Mouse (Mus musculus) cerebellum, postnatal 14 days (tissue): ENCODE results near the gene Fas.

Experiments
- DNase-seq, 2 experiments: peaks; one replicate each; pipeline ENCODE4 v3.0.0; 2021; ENCODE audit warnings: mixed read lengths in 2 of 2

Gene Fas

DNA sequence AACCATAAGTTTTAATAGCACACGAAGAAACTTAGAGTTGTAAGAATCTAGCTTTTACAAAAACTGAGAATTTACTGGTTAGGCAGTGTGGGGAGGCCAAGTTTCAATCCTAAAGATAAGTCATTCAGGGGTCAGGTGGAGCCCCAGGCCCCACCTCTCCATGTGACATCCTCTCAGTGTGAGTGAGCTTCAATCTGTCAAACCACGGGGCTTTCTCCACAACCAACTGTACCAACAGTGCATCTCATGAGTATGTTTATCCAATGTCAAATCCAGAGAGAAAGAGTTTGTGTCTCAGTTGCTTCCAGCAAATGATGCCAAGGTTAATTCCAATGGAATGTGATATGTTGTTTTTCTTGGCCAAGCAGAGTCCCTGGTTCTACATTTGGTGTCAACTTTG, 5.6 kb upstream of the Fas start:
- DNase-seq: no peak

DNA sequence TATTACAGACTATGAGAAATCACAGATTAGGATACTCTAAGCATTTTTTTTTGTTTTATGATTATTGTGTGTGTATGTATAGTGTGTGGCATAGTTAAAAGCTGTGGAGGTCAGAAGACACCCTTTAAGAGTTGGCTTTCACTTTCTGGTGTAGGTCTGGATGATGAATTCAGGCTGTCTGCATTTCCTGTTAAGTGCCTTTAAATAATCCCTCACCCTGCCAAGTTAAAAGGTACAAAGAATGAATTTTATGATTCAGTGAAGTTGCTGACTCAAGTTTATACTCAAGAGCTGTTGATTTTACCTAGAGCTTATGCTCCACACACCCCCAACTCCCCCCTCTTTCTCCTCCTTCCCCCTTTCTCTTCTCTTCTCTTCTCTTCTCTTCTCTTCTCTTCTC, 3.2 kb upstream of the Fas start:
- DNase-seq: no peak

DNA sequence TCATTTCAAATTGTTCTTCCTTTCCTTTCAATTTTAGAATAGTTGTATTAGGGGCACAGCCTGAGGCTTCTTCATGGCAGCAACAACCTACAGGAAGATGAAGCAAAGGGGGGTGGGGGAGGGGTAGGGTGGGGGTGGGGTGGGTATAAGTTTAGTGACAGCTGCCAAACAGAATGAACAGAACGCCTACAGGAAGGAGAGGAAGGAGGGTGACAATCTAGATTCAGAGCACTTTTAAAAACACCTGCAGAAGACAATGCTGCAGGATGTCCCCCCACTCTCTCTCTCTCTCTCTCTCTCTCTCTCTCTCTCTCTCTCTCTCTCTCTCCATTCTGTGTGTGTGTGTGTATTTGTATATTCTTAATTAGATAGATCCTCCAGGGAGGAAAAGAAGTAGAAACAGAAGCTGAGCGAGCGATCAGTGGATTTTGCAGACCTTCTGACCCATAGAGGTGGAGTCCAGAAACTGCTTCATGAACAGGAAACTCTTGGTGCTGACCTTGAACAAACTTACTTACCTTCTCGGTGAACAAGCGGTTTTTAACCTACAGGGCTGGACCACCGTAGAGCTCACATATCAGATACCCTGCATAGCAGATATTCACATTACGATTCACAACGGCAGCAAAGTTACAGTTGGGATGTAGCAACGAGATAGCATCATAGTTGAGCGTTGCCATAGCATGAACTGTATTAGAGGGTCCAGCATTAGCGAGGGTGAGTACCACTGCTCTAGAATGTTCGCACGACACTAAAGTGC, 2.6 kb upstream of the Fas start:
- no peak for DNase-seq

GRCm38 (mm10) chr19:34288696-34289095, 1.8 kb upstream of the Fas start:
- no peak for DNase-seq

DNA sequence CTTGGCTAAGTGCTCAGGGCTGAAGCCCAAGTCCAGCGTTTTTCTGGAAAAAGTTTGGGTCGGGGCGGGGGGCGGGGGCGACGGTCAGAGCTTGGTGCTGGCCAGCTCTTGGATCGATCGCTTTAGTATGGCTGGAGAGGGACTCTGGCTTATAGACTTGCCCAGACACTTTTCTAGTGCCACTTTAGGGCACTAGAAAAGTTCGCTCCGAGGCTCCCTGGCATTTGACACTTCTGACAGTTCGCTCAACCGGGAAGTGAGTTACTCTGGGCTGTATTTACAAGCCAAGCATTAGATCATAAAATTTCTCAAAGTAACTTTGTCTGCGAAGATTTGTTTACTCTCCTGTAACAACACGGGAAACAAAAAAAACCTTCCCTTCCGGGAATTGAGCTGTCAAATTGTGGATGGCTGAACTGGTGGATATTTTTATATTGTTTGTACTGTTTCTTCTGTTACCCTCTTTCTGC, 441 bp downstream of the Fas start:
- no peak for DNase-seq

DNA sequence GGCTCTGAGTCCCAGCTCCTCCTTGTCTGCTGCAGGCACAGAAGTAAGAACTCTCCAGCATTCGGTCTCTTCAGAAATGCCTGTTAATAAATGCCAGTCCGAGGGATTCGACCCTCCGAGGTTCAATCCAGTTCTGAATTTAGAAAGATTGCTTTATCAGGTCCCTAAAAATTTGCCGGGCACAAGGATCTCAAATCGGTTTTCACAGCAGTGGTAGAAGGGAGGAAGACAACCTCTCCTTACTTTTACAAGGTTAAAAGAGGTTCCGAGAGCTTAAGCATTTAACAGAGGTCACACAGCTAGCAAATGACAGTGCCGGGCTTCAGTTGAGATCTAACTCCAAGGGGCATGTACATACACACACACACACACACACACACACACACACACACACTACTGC, 913 bp downstream of the Fas start:
- no peak for DNase-seq

DNA sequence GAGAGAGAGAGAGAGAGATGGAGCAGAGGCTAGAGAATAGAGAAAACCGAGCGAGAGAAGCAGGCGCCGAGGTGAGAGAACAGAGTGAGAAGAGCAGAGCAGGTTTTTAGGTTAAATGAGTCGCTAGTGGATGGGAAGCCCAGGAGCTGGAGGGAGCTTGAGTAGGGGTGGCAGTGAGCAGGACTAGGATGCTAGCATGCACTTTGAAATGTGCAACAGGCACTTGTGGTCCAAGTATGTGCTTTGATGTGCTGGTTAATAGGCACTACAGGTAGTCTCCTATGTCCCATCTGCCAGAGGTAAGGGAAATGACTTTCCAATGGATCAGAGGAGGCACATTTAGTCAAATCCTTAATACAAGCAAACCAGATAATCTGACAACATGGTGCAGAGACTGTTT, 1.5 kb downstream of the Fas start:
- no peak for DNase-seq

- no peak for DNase-seq
Observed at GRCm38 (mm10) chr19:34292701-34293100, 2.2 kb downstream of the Fas start.

DNA sequence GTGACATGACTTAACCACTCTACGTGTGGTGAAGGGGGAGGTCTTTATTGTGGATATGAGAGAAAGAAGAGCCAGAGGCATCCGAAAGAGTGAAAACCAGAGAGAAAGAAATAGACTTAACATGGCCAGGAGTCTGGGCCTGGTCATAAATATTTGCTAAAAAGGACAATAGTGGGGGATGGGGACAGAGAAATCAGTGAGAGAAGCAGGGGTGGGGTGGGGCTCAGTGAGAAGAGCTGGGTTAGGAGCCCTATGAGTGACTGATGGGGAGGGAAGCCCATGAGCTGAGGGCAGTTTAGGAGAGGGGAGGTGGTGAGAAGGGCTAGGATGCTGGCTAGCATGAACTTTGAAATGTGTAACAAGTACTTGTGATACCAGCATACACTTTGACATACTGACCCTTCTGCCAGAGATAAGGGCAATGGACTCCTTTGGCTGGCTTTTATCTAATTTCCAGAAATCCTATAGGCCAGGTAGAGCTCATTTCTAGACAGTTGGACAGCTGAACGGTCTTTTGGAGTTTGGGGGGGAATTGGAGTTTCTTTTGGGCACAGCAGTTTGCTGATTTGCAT, 3.0 kb downstream of the Fas start:
- DNase-seq: no peak

GRCm38 (mm10) chr19:34295442-34295841, 5.0 kb downstream of the Fas start:
- DNase-seq: no peak

DNA sequence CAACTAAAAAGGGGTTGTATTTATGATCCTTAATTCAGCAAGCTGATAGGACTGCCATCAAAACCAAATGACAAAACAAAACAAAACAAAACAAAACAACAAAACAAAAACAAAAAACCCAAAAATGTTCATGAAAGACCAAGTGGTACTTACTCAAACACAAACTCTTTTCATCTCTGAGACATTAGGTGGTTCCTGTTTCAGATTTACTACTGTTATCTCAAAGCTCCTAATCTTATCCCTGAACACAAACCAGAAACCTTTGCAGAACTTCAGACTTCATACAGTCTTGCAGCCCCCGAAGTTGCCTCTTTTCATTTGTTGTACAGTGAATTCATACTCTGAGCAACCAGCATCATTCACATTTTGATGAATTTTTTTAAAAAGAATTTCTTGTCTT, 8.1 kb downstream of the Fas start:
- no peak for DNase-seq

- DNase-seq: no peak
Observed at GRCm38 (mm10) chr19:34299229-34299628, 8.8 kb downstream of the Fas start.

- no peak for DNase-seq
Observed at GRCm38 (mm10) chr19:34300430-34300829, 10.0 kb downstream of the Fas start.

- no peak for DNase-seq
Observed at GRCm38 (mm10) chr19:34304917-34305316, 14.5 kb downstream of the Fas start.

DNA sequence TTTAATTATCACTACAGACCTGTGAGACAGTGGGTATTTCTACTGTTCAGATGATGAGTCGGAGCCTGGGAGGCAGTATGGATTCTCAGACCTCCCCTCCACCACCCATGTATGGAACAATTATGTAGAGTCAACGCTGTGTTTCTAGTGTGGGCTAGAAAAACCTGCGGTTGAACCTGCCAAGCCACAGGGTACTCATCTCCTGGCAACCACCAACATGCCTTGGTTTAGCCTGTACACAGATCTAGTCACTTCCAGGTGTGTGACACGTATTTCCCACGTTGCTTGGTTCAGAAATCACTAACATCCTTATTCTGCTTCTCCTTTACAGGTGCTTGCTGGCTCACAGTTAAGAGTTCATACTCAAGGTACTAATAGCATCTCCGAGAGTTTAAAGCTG, 16.3 kb downstream of the Fas start:
- DNase-seq: no peak

- no peak for DNase-seq
Observed at GRCm38 (mm10) chr19:34312151-34312728, 21.8 kb downstream of the Fas start.

- DNase-seq: no peak
Observed at GRCm38 (mm10) chr19:34328051-34328450, 37.6 kb downstream of the Fas start.

GRCm38 (mm10) chr19:34334300-34334699, 43.8 kb downstream of the Fas start:
- peak; percentile 79 to 81 for DNase-seq

GRCm38 (mm10) chr19:34344702-34345101, 54.2 kb downstream of the Fas start:
- DNase-seq: no peak

DNA sequence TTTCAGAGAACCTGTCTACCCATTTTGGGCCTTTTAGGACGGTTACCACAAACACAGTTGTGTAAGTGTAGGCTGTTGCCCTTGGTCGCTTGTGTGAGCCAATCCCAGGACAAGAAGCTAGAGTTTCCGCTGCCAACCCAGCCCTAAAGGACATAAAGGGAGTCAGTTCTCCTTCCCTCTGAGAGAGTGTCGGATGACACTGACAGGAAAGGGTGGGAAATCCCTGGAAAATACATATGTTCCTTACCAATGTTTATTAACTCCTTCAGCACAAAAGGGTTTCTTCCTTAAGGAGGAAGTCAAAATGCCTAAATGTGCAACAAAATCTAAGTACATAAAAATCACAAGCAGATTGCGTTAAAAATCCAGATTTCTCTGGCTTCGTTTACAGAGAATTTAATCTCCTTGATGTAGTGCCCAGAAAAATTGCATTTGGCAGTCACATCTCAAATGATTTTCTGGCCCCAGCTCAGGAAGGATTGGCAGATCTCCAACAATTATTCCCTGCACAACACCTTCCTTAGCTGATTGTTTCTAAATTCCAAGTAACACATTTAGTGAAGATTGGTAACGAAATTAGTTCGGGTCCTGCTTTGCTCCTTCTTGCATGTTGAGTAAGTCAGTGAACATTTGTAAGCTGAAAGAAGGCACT, 55.3 kb downstream of the Fas start:
- peak; percentile 84 to 86 for DNase-seq

DNA sequence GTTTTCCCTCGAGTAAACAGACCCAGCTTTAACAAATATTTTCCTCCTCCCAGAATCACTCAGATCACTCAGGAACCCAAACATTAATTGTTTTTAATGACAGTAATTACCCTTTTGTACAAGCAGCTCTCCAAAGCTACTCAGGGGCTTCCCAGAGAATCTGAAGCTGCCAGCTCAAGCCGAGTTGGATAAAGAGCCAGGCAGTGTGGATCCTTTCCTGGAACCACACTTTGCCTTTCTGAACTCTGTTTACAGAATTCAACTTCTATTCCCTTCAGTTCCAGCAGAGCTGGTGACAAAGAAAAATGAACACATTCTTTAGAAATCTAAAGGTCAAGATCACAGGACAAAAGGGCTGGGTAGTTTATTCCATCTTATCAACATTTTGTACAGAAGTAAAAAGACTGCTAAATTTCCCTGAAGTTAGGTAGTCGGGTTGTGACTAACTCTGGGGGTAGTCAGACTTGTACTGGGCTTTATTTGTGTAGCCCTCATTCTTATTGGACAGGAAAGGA, 62.9 kb downstream of the Fas start:
- DNase-seq: no peak

GRCm38 (mm10) chr19:34362639-34363038, 72.2 kb downstream of the Fas start:
- DNase-seq: no peak

- no peak for DNase-seq
Observed at GRCm38 (mm10) chr19:34369551-34369950, 79.1 kb downstream of the Fas start.

- DNase-seq: no peak
Observed at GRCm38 (mm10) chr19:34370397-34370796, 79.9 kb downstream of the Fas start.
